ENCODE assay signal across 20 mouse cellular contexts in the genomic region with DNA sequence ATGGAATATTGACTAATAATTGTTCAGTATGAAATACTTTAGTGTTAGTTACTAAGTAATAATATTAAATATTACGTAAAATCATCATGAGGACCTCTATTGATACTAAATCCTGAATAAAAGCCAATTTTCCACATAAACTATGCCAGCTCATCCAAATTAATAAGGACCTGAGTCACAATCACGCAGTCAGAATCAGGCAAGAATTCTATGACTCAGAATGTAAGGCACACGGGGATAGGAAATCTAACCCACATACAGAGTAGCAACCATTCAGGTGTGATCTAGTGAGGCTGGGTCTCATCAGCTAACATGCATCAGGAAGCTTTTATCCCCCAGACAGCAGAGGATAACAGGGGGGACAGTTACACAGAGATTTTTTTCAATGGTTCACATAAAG.
"Had no signal": no experiment of that assay in that cellular context is flagged by ENCODE, and none has a peak within 500 bp of the region (broad histone marks: within the 10 kb centered on the region; RNA-seq: fewer than 3 reads in every experiment).

No protein-coding gene starts in this region.

- H3K4me2 ChIP-seq: lung, embryonic 14.5 days; midbrain, embryonic 11.5 days; midbrain, embryonic 13.5 days; midbrain, embryonic 15.5 days; neural tube, embryonic 13.5 days; neural tube, embryonic 15.5 days had no signal

- H3K9ac ChIP-seq: lung, embryonic 14.5 days; midbrain, embryonic 13.5 days; midbrain, embryonic 15.5 days; neural tube, embryonic 13.5 days; neural tube, embryonic 15.5 days had no signal

- ATAC-seq: midbrain, embryonic 13.5 days; midbrain, embryonic 15.5 days had no signal

- H3K4me3 ChIP-seq: megakaryocyte, embryonic 14.5 days; midbrain, embryonic 13.5 days; midbrain, embryonic 15.5 days; myocyte; neural tube, embryonic 13.5 days; neural tube, embryonic 15.5 days had no signal

- H3K36me3 ChIP-seq: midbrain, embryonic 13.5 days; midbrain, embryonic 15.5 days; neural tube, embryonic 13.5 days; neural tube, embryonic 15.5 days had no signal

- H3K4me1 ChIP-seq: megakaryocyte, embryonic 14.5 days; midbrain, embryonic 13.5 days; midbrain, embryonic 15.5 days; neural tube, embryonic 13.5 days had no signal

- H3K9me3 ChIP-seq: midbrain, embryonic 13.5 days; midbrain, embryonic 15.5 days; neural tube, embryonic 13.5 days; neural tube, embryonic 15.5 days had no signal

- DNase-seq: lung, adult 18-20 months; lung, embryonic 14.5 days; lung, postnatal 14 days; lung, postnatal 36 days; retina, postnatal 1 day; right cerebral cortex, adult 18-20 months; right cerebral cortex, postnatal 25 days; right cerebral cortex, postnatal 4 days; spleen, adult 18-20 months; thymus, adult 18-20 months; thymus, postnatal 14 days; thymus, postnatal 36 days had no signal

- H3K27me3 ChIP-seq: megakaryocyte, embryonic 14.5 days; midbrain, embryonic 13.5 days; midbrain, embryonic 15.5 days; neural tube, embryonic 13.5 days; neural tube, embryonic 15.5 days had no signal

- H3K27ac ChIP-seq: macrophage; midbrain, embryonic 13.5 days; midbrain, embryonic 15.5 days; neural tube, embryonic 13.5 days; neural tube, embryonic 15.5 days had no signal
